Mouse (Mus musculus) granulocyte monocyte progenitor cell, adult 5-6 weeks (primary cell): Measurements from ENCODE around the gene Cpb1. TPM values are rescaled to one million over a fixed set of nuclear protein-coding genes. Genes with fewer than 3 reads are reported as not detected.

Experiments
- total RNA-seq, 2 experiments: library from RNA; stranded (forward) in 1 of 2; stranded (reverse) in 1 of 2; fragments of 200-712, 200-1000 nt in 1 of 2; fragments of >200 nt in 1 of 2; fragmentation: Nextera tagmentation in 1 of 2; gene quantifications; 2 replicates each; pipeline ENCODE4 v1.2.3; 2014 to 2017

The Cpb1 gene
- total RNA-seq, 2 experiments from 2014 or later, result not detected

Other genes starting within 250 kb of the Cpb1 start
- gene Hps3, start 240.4 kb downstream of the Cpb1 start, total RNA-seq (2014; fragmentation: Nextera tagmentation), result 39.4 and 40.1 TPM in 2 replicates
- gene Hps3, start 240.4 kb downstream of the Cpb1 start, total RNA-seq (2017), result 25.1 and 34.2 TPM in 2 replicates
- 32.6 and 46.6 TPM in 2 replicates for gene Hltf, start 217.9 kb downstream of the Cpb1 start, total RNA-seq (2014; fragmentation: Nextera tagmentation)
- 44.2 and 49.6 TPM in 2 replicates for gene Hltf, start 217.9 kb downstream of the Cpb1 start, total RNA-seq (2017)
- gene Gyg, start 120.4 kb downstream of the Cpb1 start, total RNA-seq (2014; fragmentation: Nextera tagmentation), result 91.3 and 95.1 TPM in 2 replicates
- 48.5 and 57.6 TPM in 2 replicates for gene Gyg, start 120.4 kb downstream of the Cpb1 start, total RNA-seq (2017)
- gene Cpa3, start 33.6 kb downstream of the Cpb1 start, total RNA-seq (2014; fragmentation: Nextera tagmentation), result 74.5 and 86.9 TPM in 2 replicates
- gene Cpa3, start 33.6 kb downstream of the Cpb1 start, total RNA-seq (2017), result 89.5 and 112 TPM in 2 replicates
- gene Agtr1b, start 91.4 kb upstream of the Cpb1 start, total RNA-seq (2014; fragmentation: Nextera tagmentation), result not detected in 2 replicates
- not detected in 2 replicates for gene Agtr1b, start 91.4 kb upstream of the Cpb1 start, total RNA-seq (2017)